Mouse (Mus musculus) G1E (cell line): ENCODE data around the gene Acot5. TPM values are rescaled to one million over a fixed set of nuclear protein-coding genes. Genes with fewer than 3 reads are reported as not detected.
"Not testable (repeated sequence)": the region's sequence is repeated elsewhere in the genome, so short reads cannot be mapped to it uniquely, and the experiment has no call there.

Experiments used
- ATAC-seq: 2 replicates; pipeline ENCODE4 v1.8.0; 2016; ENCODE audit warnings: mild to moderate bottlenecking; ENCODE audit not compliant: insufficient number of reproducible peaks, poor library complexity, low FRiP score, severe bottlenecking; ENCODE audit errors: extremely low read depth
- DNase-seq: peaks from one replicate; pipeline ENCODE4 v3.0.0; 2012; ENCODE audit warnings: low spot score
- H3K27me3 ChIP-seq: 2 replicates; pipeline ENCODE4 v1.6.1; 2012; ENCODE audit warnings: mild to moderate bottlenecking, low read length, inconsistent platforms; ENCODE audit not compliant: insufficient read depth
- H3K36me3 ChIP-seq: replicated peaks from 2 replicates; pipeline ENCODE3; 2012; ENCODE audit warnings: mild to moderate bottlenecking, inconsistent platforms
- H3K4me1 ChIP-seq: 2 replicates; pipeline ENCODE4 v1.6.1; 2012; ENCODE audit warnings: low read depth, low read length, inconsistent platforms, mixed read lengths; ENCODE audit not compliant: insufficient read depth
- H3K4me3 ChIP-seq: 2 replicates; pipeline ENCODE4 v1.5.1; 2012; ENCODE audit warnings: low read depth, mild to moderate bottlenecking, inconsistent platforms, low read length, moderate library complexity, mixed read lengths
- H3K9me3 ChIP-seq: replicated peaks from 2 replicates; pipeline ENCODE4 v1.6.1; 2012; ENCODE audit warnings: inconsistent platforms
- CTCF ChIP-seq: IDR thresholded peaks from 2 replicates; pipeline ENCODE4 v1.5.1; 2012; ENCODE audit warnings: low read depth, low read length, inconsistent platforms, mixed read lengths
- GATA1 ChIP-seq: IDR thresholded peaks from 2 replicates; pipeline ENCODE4 v1.6.1; 2012; ENCODE audit warnings: borderline replicate concordance, low read length, inconsistent platforms, mixed read lengths
- GATA2 ChIP-seq: IDR thresholded peaks from 2 replicates; pipeline ENCODE4 v1.6.1; 2012; ENCODE audit warnings: low read depth, low read length, inconsistent platforms, borderline replicate concordance
- POLR2AphosphoS5 ChIP-seq: IDR thresholded peaks from 2 replicates; pipeline ENCODE4 v1.6.1; 2012; ENCODE audit warnings: low read depth, low read length, inconsistent platforms; ENCODE audit not compliant: insufficient replicate concordance
- TAL1 ChIP-seq: conservative IDR thresholded peaks from 2 replicates; pipeline ENCODE4 v1.6.1; 2012; ENCODE audit warnings: low read depth, low read length, inconsistent platforms, mixed read lengths
- polyA plus RNA-seq: library from polyadenylated mRNA; stranded (reverse); fragments of >175 nt; gene quantifications from 2 replicates; pipeline ENCODE4 v1.2.3, GENCODE M21; 2012
- total RNA-seq, 2 experiments: library from RNA; stranded (forward) in 1 of 2; stranded (reverse) in 1 of 2; fragments of 200-1000 nt in 1 of 2; fragments of >200 nt in 1 of 2; fragmentation: Nextera tagmentation in 1 of 2; gene quantifications; 2 replicates each; pipeline ENCODE4 v1.2.3; 2014 to 2017

Gene Acot5
- total and polyA plus RNA-seq, 3 experiments, result not detected

GRCm38 (mm10) chr12:84030659-84031332, 38.3 kb upstream of the Acot5 start:
- H3K36me3 ChIP-seq, result no peaks in the 10 kb centered on the region

GRCm38 (mm10) chr12:84032854-84033253, 36.3 kb upstream of the Acot5 start:
- H3K4me1 ChIP-seq, result peaks cover 45% of the 10 kb centered on the region
- no peak overlapping the region; the same call in 1 of the 2 replicates for H3K4me3 ChIP-seq
- ATAC-seq (no peak), DNase-seq (no peak)
- peaks cover 3% of the 10 kb centered on the region; the same call in 1 of the 2 replicates for H3K27me3 ChIP-seq
- H3K36me3 ChIP-seq, result no peaks in the 10 kb centered on the region
- peaks cover 1% of the 10 kb centered on the region; the same call in 1 of the 2 replicates for H3K9me3 ChIP-seq
- TF ChIP-seq POLR2AphosphoS5, result no peak
- TF ChIP-seq CTCF, result no peak
- TF ChIP-seq TAL1, result no peak
- no peak for TF ChIP-seq GATA2
- TF ChIP-seq GATA1, result no peak

More at GRCm38 (mm10) chr12:84030659-84031332, 38.3 kb upstream of the Acot5 start:
- Histone ChIP-seq H3K9me3 (no peaks in the 10 kb centered on the region), H3K4me1 (peaks cover 48% of the 10 kb centered on the region), H3K4me3 (no peak overlapping the region), H3K27me3 (peaks cover 17% of the 10 kb centered on the region)
- peak; percentile 97 for TF ChIP-seq CTCF
- no peak for TF ChIP-seq GATA2
- DNase-seq (peak; percentile 52), ATAC-seq (no peak)

GRCm38 (mm10) chr12:84033302-84033701, 35.8 kb upstream of the Acot5 start:
- H3K36me3 ChIP-seq, H3K9me3 ChIP-seq, DNase-seq, H3K27me3 ChIP-seq: not testable (repeated sequence)
- peak; percentile 42 for ATAC-seq
- H3K4me3 ChIP-seq, result peak overlapping the region; percentile 26; the same call in 1 of the 2 replicates
- peaks cover 45% of the 10 kb centered on the region for H3K4me1 ChIP-seq

DNA sequence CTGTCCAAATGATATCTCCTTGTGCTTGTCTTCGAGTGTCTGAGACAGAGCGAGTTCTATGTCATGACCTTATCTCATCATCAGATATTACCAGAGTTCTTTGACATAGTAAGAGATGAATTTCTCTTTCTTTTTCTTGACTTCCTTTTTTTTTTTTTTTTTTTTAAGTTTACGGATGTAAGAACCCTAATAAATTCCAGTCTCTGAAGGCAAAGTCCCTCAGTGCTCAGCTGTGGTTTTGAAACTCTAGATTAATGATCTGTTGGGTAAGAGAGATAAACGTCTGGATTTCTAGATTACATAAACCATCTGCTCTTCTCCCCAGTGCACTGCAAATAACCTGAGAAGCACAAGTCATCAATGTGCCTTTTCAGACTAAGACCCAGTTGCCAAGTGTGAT, 35.0 kb upstream of the Acot5 start:
- ATAC-seq (peak; percentile 89), DNase-seq (no peak)
- H3K4me1 ChIP-seq, result peaks cover 45% of the 10 kb centered on the region
- H3K36me3 ChIP-seq, result no peaks in the 10 kb centered on the region
- TF ChIP-seq GATA1 (no peak), TAL1 (peak; percentile 86)
- no peak overlapping the region for H3K4me3 ChIP-seq
- peaks cover 13% of the 10 kb centered on the region for H3K9me3 ChIP-seq
- no peaks in the 10 kb centered on the region for H3K27me3 ChIP-seq

GRCm38 (mm10) chr12:84038241-84038640, 30.9 kb upstream of the Acot5 start, which contains the start of gene Acot4:
Acot4 (plus strand) TSS chr12:84038379.
- not testable (repeated sequence) for H3K4me3 ChIP-seq, ATAC-seq, DNase-seq, H3K27me3 ChIP-seq, H3K36me3 ChIP-seq
- peaks cover 28% of the 10 kb centered on the region for H3K4me1 ChIP-seq
- peaks cover 19% of the 10 kb centered on the region for H3K9me3 ChIP-seq

GRCm38 (mm10) chr12:84038691-84039111, 30.4 kb upstream of the Acot5 start, which contains the start of gene Gm49366:
Gm49366 (plus strand) TSS chr12:84038935.
- H3K4me1 ChIP-seq, result peaks cover 24% of the 10 kb centered on the region
- H3K9me3 ChIP-seq, result peaks cover 19% of the 10 kb centered on the region
- ATAC-seq, H3K4me3 ChIP-seq, H3K36me3 ChIP-seq, DNase-seq: not testable (repeated sequence)
- H3K27me3 ChIP-seq, result peaks cover 12% of the 10 kb centered on the region

GRCm38 (mm10) chr12:84042248-84042647, 26.9 kb upstream of the Acot5 start:
- no peak for ATAC-seq
- Histone ChIP-seq H3K36me3 (no peaks in the 10 kb centered on the region), H3K27me3 (peaks cover 22% of the 10 kb centered on the region), H3K4me1 (peaks cover 6% of the 10 kb centered on the region), H3K9me3 (peaks cover 19% of the 10 kb centered on the region), H3K4me3 (no peak overlapping the region)
- TF ChIP-seq POLR2AphosphoS5, result no peak
- no peak for TF ChIP-seq GATA1
- no peak for TF ChIP-seq TAL1
- TF ChIP-seq GATA2, result no peak
- no peak for TF ChIP-seq CTCF
- DNase-seq, result no peak
